In genomic region chr1:54734917-54735664, GRCm38 (mm10) we compare ENCODE assay signal across 15 mouse cellular contexts.
DNase-seq lines count a peak whose midpoint lies in the region; ATAC-seq and TF ChIP-seq lines count a peak whose summit lies in the region.
"Had no signal": no experiment of that assay in that cellular context is flagged by ENCODE, and none has a peak within 500 bp of the region (broad histone marks: within the 10 kb centered on the region; RNA-seq: fewer than 3 reads in every experiment).

No protein-coding gene starts in this region.

- WGBS in midbrain, embryonic 12.5 days = 61% methylated on average over 17 of the region's 17 CpGs
- WGBS in midbrain, embryonic 11.5 days = 67% methylated on average over 17 of the region's 17 CpGs
- WGBS in midbrain, postnatal 0 days = 39% methylated on average over 17 of the region's 17 CpGs

- no peaks in the 10 kb centered on the region for H3K9me3 ChIP-seq in midbrain, embryonic 12.5 days
- no peaks in the 10 kb centered on the region for H3K9me3 ChIP-seq in midbrain, embryonic 11.5 days (ENCODE audit: control insufficient read depth, low read length)
- H3K9me3 ChIP-seq in midbrain, postnatal 0 days (ENCODE audit: low read length) = no peaks in the 10 kb centered on the region
- H3K9me3 ChIP-seq: embryonic facial prominence, embryonic 13.5 days; heart, embryonic 13.5 days; liver, embryonic 12.5 days; stomach, embryonic 15.5 days had no signal

- H3K4me2 ChIP-seq in midbrain, embryonic 12.5 days (replicated peaks) = no peak overlapping the region
- no peak overlapping the region for H3K4me2 ChIP-seq in midbrain, embryonic 11.5 days
- H3K4me2 ChIP-seq in midbrain, postnatal 0 days (ENCODE audit: low read depth, low read length, poor library complexity, severe bottlenecking) = peak overlapping the region; percentile 20; the same call in 1 of the 2 replicates
- H3K4me2 ChIP-seq: embryonic facial prominence, embryonic 13.5 days; heart, embryonic 13.5 days; liver, embryonic 12.5 days; stomach, embryonic 15.5 days had no signal

- DNase-seq in midbrain, embryonic 11.5 days (ENCODE audit: low spot score, missing footprints) = no peak
- DNase-seq in embryo, embryonic 11 days = peak; percentile 27
- peak; percentile 4 for DNase-seq in forelimb bud, embryonic 11.5 days (ENCODE audit: low read depth, low spot score)
- DNase-seq in midbrain, postnatal 0 days (ENCODE audit: low spot score) = peak; percentile 75
- no peak for DNase-seq in urinary bladder, adult 2 months (ENCODE audit: low spot score)
- DNase-seq in cerebellum, adult 8-10 months = no peak
- DNase-seq: adrenal gland, adult 8-10 months; cerebellum, adult 18-20 months; lung, postnatal 36 days had no signal

- TF ChIP-seq CTCF in midbrain, postnatal 0 days (IDR thresholded peaks at IDR 0.05) = no peak

- ATAC-seq in midbrain, embryonic 12.5 days (ENCODE audit: low FRiP score, low read depth) = peak; percentile 49; the same call in 1 of the 2 replicates
- no peak for ATAC-seq in midbrain, embryonic 11.5 days (ENCODE audit: low FRiP score)
- peak; percentile 64 for ATAC-seq in midbrain, postnatal 0 days (ENCODE audit: low FRiP score)
- ATAC-seq: liver, embryonic 12.5 days had no signal

- H3K27ac ChIP-seq in midbrain, embryonic 12.5 days (replicated peaks) = no peak overlapping the region
- H3K27ac ChIP-seq in midbrain, embryonic 11.5 days (ENCODE audit: low read depth, low read length) = no peak overlapping the region
- peak overlapping the region; percentile 68 for H3K27ac ChIP-seq in midbrain, postnatal 0 days (ENCODE audit: low read depth, low read length)
- H3K27ac ChIP-seq: embryonic facial prominence, embryonic 13.5 days; heart, embryonic 13.5 days; liver, embryonic 12.5 days; stomach, embryonic 15.5 days had no signal

- no peaks in the 10 kb centered on the region for H3K27me3 ChIP-seq in midbrain, embryonic 12.5 days
- no peaks in the 10 kb centered on the region for H3K27me3 ChIP-seq in midbrain, embryonic 11.5 days (ENCODE audit: control insufficient read depth, insufficient read depth, low read length)
- H3K27me3 ChIP-seq in midbrain, postnatal 0 days (ENCODE audit: insufficient read depth, low read length) = no peaks in the 10 kb centered on the region
- H3K27me3 ChIP-seq: CH12.LX; embryonic facial prominence, embryonic 13.5 days; heart, embryonic 13.5 days; liver, embryonic 12.5 days; stomach, embryonic 15.5 days had no signal

- no peak overlapping the region for H3K9ac ChIP-seq in midbrain, embryonic 12.5 days (replicated peaks)
- H3K9ac ChIP-seq in midbrain, embryonic 11.5 days (ENCODE audit: low read length) = no peak overlapping the region
- H3K9ac ChIP-seq in midbrain, postnatal 0 days (replicated peaks; ENCODE audit: low read length, poor library complexity, severe bottlenecking) = no peak overlapping the region
- H3K9ac ChIP-seq: embryonic facial prominence, embryonic 13.5 days; heart, embryonic 13.5 days; liver, embryonic 12.5 days; stomach, embryonic 15.5 days had no signal

- no peak overlapping the region for H3K4me3 ChIP-seq in midbrain, embryonic 12.5 days
- H3K4me3 ChIP-seq in midbrain, embryonic 11.5 days (ENCODE audit: low read depth, low read length) = no peak overlapping the region
- no peak overlapping the region for H3K4me3 ChIP-seq in midbrain, postnatal 0 days (ENCODE audit: low read depth, low read length)
- H3K4me3 ChIP-seq: embryonic facial prominence, embryonic 13.5 days; heart, embryonic 13.5 days; liver, embryonic 12.5 days; stomach, embryonic 15.5 days had no signal

- H3K4me1 ChIP-seq in midbrain, embryonic 12.5 days = no peaks in the 10 kb centered on the region
- no peaks in the 10 kb centered on the region for H3K4me1 ChIP-seq in midbrain, embryonic 11.5 days (ENCODE audit: control insufficient read depth, insufficient read depth, low read length)
- H3K4me1 ChIP-seq in midbrain, postnatal 0 days (ENCODE audit: insufficient read depth, low read length) = peaks cover 7% of the 10 kb centered on the region; the same call in 1 of the 2 replicates
- H3K4me1 ChIP-seq: liver, embryonic 12.5 days; stomach, embryonic 15.5 days had no signal

- no peaks in the 10 kb centered on the region for H3K36me3 ChIP-seq in midbrain, embryonic 12.5 days
- H3K36me3 ChIP-seq in midbrain, embryonic 11.5 days (ENCODE audit: control insufficient read depth, insufficient read depth, low read length) = no peaks in the 10 kb centered on the region
- no peaks in the 10 kb centered on the region for H3K36me3 ChIP-seq in midbrain, postnatal 0 days (ENCODE audit: insufficient read depth, low read length)
- H3K36me3 ChIP-seq: liver, embryonic 12.5 days; stomach, embryonic 15.5 days had no signal

Comparison
In these comparisons a context has a peak if more than half of its experiments do, and no peak if none do; other contexts are left out.
1. DNase-seq: peak in embryo, embryonic 11 days (single experiment), forelimb bud, embryonic 11.5 days (single experiment) and midbrain, postnatal 0 days (single experiment); none in midbrain, embryonic 11.5 days (single experiment), urinary bladder, adult 2 months (single experiment) and cerebellum, adult 8-10 months (single experiment).